Mouse (Mus musculus): ENCODE measurements at regions not wholly inside any gene's neighbourhood (a gene's known extent, or its start where the extent isn't known, plus 50 kb on each side); places are given as distances from the start of the nearest gene placed in this dataset.

DNA sequence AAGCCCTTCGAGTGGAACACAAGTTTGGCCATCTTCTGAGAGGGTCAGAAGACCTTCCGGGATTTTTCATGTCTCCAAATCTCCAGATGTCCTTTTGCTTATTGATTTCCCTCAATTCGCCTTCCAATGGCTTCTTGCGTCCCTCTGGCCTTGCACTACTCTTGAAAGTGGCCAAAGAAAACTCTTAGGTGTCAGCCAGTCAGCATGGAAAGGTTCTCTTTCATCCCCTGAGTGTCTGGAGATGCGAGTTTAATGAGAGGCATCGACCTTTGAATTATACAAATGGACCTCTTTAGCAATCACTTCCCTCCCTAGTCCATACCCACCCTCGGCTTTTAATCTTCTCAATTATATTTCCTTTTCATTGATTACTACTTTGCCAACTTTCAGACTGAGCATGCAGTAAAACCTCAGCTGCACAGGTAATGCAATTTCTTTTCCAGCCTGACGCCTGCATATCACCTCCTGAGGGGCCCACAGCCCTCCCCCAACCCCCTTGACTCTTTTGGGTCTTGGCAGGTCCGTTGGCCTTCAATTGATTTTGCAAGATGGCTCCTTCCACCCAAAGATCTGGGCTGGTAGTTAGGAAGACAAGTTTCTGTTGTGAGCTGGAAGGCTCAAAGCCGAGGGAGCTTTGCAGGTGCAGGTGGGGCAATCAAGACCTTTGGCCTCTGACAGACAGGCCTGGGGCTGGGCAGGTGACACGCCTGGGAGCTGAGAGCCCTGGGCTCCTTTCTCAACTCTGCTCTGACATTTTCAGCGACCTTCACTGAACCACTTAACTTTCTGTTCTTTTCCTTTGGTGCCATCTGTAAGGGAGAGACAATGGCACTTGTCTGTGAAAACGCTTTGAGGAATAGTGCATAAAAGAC is 461.8 kb downstream of the Ccdc171 start:
- DNase-seq (ENCODE audit: low spot score): no peak

DNA sequence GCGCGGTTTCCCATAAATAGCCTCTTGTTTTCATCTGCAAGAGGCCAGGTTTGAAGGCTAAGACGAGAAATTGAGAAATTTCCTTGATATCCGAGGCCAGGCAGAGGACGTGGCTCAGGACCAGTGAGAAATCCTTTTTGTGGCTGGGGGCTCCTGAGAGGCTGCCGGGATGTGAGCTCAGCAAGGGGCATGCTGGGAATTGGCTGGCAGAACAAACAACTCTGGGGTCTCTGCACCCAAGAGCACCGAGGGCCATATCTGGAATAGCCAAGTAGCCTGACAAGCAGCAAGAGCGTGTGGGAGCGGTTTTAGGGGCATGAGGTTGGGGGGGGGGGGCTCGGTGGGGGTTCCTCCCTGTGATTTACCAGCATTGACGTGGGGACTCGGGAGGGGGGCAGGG is 462.5 kb downstream of the Ccdc171 start:
- DNase-seq (ENCODE audit: low spot score): no peak

DNA sequence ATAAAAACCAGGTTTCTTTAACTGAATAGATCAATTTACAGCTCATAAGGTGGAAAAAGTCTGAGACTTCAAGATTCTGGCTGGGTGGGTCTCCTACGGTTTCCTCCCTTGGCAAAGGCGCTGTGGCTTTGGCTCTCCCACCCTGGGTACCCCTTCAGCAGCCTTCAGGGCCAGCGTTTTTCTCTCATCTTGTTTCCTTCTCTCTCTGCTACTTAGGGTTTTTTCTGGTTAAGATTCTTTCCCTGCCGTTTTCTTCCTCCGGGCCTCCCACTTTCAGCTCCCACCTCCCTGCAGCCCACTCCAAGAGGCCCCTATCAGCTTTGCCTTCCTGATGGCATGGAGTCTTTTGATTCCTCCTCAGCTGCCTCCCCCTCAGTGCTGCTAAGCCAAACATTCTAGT is 463.0 kb downstream of the Ccdc171 start:
- no peak for DNase-seq (ENCODE audit: low spot score)

DNA sequence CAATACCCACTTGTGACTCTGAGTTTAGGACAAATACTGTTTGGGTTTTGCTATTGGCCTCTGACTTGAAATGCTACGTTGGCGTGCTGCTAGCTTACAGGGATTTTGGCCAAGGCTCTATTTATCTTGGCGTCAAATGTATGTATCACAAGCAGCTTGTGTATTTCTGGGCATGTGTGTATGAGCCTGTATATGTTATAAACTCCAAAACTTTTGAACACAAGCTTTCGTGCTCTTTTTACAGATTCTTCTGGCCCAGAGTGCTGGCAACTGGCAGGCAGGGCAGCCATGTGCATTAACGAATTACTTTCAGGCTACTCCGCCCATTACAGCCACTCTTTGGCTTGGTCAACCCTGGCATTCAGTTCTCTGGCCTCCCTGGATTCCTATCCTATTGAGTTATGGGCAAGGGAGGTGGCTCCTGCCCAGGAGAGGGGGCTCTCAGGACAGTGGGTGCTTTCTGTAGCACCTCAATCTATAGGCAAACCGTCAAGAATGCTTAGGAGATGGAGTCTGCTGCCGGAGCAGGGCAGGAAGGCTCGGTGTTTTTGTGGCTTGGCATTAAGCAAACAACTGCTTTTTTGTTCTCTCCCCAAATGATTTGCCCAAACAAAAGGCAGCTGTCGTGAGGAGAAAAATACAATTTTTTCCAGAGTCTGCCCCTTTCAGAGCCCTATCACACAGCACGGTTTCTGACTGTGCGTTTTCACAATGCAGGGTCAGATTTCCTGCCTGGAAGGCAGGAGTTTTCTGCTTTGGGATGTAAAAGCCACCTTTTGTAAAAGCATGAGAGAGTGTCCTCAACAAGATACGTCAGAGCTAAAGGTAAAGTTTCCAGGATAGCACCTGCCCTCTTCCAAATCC is 465.0 kb downstream of the Ccdc171 start:
- no peak for DNase-seq (ENCODE audit: low spot score)

DNA sequence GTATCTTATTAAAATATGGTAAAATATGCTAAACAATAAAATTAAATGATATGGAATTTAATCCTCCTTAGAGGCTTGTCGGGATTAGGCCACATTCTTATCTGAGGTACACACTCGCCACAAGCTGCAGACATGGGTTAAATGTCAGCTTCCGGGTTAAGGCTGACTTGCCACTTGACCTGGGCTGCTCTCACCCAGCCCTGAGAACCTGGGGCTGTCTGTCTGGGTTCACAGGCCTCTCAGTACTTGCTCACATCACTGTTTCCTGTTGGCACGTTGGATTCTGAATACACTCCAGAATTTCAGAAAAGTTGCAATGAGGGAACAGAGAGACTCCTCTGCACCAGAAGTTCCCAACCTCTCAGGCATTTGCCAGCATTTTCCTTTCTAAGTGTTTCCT is 465.9 kb downstream of the Ccdc171 start:
- no peak for DNase-seq (ENCODE audit: low spot score)

DNA sequence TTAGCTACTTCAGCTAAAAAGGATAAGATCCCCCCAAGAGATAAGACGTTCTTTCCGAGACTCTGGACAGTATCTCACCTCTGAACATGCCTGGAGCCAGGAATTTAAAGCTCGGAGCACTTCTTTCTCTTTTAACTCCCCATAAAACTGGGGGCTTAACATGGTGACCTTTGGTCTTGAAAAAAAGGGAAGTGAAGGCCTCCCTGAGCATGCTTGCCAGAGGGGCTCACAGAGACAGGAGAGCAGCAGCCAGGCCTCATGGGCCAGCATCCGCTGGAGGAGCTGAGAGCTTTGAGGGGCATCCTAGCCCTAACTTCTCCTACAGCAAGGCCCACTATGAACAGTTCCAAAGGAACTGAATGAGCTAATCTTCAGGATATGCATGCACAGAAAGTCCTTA is 471.7 kb downstream of the Ccdc171 start:
- no peak for DNase-seq (ENCODE audit: low spot score)

DNA sequence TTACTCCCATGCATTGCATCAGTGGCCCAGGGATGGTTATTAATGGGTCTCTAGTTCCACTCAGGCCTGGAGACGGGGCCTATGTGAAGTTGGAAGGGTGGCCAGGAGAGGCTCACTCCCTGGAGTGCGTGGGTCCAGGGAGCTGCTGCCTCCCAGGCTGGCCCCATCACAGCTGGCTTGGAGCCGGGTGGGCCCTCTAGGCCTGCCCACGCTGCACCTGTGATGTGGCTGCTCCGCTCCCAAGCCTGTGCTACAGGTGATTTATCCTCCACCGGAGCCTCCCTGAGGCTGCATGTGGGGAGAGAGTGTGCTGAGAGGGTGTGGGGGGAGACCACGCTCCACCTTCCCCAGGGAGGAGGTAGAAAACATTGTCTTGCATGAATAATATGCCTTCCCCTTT is 476.3 kb downstream of the Ccdc171 start:
- no peak for DNase-seq (ENCODE audit: low spot score)

DNA sequence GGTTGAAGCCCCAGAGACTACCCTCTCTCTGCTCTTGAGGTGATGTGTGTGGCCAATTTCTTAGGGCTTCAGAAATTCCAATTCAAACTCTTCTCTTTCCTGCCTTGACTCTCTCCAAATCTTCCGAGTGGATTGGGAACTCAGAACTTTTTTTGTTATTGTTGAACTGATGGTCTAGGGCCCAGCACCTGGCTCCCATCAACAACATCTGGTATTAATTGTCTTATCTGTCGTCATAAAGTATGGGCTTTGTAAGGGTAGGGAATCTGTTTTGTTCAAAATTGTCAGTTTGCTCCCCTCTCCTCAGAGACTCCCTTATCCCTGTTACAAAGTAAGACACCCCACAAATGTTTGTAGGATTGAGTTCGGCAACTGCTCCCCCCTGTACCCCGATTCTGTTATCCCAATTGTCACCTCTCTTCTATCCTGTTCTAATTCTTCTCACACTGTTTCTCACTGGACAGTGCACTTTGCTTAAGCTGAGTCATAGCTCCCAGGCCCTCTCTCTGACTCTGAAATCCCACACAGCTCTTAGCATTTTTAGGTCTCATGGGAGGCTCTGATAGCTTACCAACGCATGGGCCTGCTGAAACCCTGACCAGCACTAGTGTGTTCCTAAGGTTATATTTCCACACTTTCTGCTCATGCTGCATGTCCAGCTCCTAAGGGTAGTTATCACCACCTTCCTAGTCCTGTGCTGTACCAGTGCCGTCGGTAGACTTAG is 478.9 kb downstream of the Ccdc171 start:
- no peak for DNase-seq (ENCODE audit: low spot score)

DNA sequence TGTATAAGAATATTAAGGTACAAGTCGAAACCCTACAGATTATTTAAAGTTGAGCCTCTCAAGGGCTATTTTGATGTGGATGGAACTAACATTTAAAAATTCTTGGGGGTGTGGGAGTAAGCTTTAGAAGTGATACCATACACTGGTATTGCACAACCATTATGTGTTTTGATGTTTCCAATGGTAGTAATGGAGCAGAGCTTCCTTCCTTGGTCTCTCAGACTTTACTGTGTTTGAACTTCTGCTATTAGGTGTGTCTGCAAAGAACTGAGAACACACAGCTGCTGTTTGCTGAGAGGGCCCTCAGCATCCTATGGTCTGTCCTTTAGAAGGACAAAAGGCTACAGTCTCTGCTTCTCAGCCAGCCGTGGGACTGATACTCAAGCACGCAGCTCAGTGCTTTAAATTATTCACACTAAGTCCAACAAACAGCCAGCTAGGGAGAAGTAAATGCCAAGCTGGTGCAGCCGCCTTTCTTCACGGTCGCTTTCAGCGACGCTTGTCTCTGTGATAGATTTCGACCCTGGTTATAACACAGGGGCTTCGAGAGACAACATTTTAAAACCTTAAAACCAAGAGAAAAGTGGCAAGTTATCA is 479.5 kb downstream of the Ccdc171 start:
- no peak for DNase-seq (ENCODE audit: low spot score)

DNA sequence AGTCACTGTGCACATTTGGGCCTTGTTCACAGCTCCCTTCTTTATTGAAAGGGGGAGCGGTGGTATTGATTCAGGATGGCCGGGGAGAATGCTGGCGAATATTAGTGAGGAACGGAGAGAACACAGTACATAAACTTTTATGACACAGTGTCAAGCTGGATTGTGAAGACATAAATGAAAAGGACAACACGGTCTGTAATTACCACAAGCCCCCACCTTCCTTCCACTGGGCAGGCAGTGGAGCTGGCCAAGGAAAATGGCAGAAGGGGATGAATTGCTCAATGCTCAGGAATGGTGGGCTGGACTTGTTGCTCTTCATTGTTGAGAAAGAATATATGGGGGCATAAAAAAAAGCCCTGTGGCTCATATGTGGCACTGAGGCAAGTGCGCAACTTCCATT is 486.6 kb downstream of the Ccdc171 start:
- DNase-seq (ENCODE audit: low spot score): no peak

DNA sequence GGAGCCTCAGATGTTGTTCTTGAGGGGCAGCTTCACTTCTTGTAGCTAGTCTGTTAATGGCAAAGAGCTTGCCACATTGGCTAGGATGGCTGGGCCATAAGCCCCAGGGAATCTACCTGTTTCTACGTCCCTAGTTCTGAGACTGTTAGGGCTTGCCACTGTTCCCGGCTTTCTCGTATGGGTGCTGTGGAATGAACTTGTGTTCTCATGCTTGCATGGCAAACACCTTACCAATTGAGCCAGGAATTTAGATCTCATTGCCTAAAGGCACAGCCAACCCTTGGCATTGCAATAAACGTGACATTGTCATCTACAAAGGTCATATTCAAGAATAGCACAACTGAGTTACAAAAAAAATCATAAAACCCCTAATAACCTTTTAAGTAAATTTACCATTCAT is 489.8 kb downstream of the Ccdc171 start:
- no peak for DNase-seq (ENCODE audit: low spot score)

DNA sequence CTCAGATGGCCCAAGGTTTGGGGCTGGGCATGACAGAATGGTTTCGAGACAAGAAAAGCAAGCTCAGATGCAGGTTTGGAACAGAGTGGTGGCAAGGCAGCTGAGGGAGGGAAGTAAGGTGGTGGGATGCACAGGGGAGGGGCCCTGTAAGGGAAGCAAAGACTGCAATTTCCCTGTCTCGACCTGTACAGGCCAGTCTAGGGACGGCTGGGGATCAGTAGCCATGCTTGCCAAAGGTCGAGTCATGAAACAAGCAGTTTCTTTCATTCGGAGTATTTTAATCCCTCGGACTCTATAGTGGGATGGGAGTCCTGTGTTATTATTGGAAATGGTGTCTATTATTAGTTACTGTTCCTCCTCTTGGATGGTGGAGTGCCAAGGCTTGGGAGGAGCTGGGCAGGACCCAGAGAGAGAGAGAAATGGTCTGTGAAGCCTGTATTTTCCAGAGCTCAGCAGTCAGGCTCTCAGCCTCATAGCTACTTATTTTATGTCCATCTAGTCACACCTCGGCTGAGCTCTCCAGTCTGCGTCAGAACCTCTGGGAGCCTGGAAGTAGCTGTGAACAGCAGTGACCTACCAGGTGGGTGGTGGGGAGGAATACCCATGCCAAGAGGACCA is 490.3 kb downstream of the Ccdc171 start:
- no peak for DNase-seq (ENCODE audit: low spot score)

DNA sequence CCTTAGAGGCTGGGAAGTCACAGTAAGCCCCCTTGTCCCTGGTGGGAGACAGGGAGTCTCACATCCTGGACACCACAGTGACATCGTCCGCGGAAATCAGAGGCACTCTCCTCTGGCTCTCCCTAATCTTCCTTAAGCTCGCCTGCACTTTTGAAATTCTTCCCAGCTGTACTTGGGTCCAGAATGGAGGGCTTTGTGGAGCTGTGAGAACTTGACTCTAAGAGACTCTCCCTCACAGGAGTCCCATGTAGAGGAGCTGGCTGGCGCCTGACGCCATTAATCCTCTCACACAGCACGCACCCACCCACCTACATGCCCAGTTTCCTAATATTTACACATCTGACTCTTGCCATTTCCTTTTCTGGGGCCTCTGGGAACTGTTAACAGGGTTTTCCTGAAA is 492.8 kb downstream of the Ccdc171 start:
- no peak for DNase-seq (ENCODE audit: low spot score)

DNA sequence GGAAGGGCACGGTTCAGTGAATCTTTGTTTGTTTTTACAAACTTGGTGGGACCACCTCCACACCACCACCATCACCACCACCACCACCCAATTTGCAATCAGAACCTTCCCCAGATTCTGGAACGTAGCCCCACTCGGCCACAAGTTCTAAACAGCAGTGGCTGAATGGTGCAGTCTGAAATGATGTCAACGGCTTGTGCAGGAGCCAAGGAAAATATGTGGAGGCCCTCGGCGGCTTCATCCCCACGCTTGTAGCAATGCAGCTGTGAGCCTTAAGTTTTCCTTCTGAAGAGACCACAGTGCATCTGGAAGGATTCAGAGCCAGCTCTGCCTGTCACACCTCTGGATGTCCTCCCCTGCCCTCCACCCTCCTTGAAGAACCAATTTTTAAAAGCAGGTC is 493.4 kb downstream of the Ccdc171 start:
- no peak for DNase-seq (ENCODE audit: low spot score)

DNA sequence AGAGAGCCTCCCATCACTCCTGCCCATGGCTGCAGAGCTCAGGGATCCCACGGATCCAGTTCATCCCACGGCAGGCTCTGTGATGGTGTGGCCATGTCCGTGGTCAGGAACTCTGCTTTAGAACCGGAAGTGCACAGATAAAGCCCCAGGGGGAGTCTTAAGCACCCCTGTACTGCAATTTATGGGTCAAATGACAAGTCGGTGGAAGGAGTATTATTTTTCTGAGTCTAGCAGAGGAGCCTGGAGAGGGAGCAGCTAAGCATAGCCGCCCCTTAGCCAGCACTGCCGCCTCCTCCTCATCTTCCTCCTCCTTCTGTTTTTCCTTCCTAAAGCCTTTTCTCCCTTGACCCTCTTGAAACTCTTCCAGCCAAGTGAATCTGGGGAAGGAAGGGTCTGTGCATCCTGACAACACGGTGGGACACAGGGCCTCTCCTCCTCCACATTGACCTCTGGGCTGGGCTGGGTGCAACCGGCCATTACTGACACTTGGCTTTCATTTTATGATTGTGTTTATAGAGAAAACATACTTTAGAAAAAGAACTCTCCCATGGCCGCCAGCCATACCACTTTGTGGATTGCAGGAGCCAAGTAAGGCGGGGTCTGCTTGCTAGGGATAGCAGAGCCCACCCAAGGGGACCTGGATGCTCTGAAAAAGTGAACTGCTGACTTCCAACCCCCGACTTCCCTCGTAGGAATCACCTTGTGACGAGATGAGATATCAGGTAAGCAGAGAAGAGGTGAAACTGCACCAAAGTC is 494.3 kb downstream of the Ccdc171 start:
- DNase-seq (ENCODE audit: low spot score): no peak

DNA sequence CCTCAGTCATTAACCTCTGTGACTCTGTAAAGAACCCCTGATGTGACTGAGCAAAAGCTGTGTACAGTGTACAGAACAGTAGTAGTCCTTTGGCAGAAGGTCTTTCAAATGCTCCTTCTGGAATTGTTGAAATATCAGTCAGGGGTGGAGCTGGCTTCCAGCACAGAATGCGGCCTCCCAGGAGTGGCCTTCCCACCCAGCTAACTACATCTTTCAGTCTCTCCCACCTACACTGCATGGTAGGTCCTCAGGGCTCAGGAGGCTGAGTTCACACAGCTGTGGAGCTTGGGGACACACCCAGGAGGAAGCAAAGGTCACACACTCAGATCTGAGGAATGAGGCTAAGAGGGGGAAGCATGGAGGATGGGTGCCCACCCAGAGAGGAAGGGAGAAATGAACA is 495.3 kb downstream of the Ccdc171 start:
- no peak for DNase-seq (ENCODE audit: low spot score)

DNA sequence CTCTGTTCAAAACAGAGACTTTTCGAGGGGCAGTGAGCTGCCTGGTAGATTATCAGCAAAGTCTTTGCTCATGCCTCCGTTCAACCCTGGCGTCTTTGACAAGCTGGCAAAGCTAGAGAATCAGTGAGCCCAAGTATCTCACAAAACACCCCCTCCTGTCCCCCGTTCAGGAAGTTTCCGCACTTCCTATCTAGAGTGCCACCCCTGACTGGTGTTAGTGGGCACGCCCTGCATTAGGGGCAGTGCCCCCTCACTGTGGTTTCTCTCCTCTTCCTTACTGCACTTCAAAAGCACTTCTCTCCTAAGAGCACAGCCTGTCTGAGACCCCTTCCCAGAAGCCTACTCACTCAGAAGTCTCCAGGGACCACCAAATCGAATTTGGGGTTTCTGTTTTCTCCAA is 497.0 kb downstream of the Ccdc171 start:
- DNase-seq (ENCODE audit: low spot score): no peak

DNA sequence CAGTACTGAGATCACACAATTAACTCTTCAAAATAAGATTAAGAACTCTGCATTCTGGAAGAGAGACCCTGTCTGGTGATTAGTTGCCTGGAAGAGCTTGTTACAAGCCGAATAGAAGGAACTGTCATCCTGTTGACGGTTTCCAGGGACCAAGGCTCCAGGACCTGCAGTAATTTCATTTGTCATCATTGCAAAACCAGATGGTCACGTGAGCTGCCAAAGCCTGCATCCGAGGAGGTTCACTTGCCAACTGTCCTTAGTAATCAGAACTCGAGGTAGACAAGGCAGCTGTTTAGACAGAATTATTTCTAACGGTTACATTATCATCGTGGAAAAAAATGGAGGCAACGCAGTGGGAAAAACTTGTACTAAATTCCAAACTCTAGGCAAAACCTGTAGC is 500.8 kb downstream of the Ccdc171 start:
- no peak for DNase-seq (ENCODE audit: low spot score)

DNA sequence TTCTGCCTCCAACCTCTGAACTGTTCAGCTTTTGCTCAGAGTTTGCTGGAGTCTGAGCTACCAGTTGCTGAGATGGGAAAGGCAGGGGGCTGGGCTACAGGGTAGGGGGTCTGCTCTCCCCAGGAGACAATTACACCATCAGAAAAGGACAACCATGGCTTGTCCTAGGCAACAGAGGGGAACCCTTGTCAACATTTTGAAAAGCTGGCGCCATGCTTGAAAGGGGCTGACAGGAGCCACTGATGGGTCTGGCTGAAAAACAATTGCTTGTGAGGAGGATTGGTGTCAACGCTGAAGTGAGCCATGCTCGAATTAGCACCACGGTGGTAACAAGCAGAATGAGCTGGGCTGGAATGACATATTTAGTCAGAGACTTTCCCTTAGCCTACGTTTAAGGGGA is 502.8 kb downstream of the Ccdc171 start:
- DNase-seq (ENCODE audit: low spot score): no peak

DNA sequence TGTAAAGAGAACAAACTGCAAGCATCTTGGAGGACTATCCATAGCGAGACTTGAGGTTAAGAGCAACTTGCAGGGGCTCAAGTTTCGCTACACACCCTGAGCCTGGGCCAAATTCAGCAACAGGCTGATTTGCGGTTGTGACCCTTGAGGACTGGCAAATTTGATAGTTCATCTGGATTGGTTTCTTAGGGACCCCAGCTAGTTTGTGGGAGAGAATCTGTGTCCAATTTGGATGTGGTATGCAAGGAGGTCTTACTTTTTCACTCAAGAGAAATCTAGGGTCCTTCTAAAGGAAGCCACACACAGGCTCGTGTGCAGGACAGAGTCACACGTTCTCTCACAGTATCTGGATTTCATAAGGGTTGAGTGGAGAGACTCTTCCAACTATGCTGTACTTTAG is 505.6 kb downstream of the Ccdc171 start:
- no peak for DNase-seq (ENCODE audit: low spot score)

DNA sequence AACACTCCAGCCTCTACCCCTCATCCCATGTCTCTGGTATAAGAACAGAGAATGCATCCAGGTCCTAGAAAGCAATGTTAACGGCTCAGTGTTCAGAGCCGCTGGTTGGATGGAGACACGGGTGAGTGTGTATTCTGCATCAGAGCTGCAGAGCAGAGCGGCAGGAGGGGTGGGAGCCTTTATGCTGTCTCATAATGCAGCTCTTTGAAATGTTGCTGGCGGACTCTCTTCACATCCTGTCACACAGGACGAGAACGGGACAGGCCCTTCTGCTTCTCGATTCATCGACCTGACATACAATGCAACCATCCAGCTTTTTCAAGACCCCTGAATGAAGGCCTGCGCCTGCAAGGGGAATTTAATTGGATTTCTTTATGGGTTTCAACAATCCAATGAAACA is 507.2 kb downstream of the Ccdc171 start:
- no peak for DNase-seq (ENCODE audit: low spot score)
